Mouse (Mus musculus): Measurements from ENCODE around the gene Sesn3. TPM values are rescaled to one million over a fixed set of nuclear protein-coding genes. Genes with fewer than 3 reads are reported as not detected.

Sesn3 gene
- polyA plus RNA-seq, 1 experiment from 2014 or later: 27.5 TPM

DNA sequence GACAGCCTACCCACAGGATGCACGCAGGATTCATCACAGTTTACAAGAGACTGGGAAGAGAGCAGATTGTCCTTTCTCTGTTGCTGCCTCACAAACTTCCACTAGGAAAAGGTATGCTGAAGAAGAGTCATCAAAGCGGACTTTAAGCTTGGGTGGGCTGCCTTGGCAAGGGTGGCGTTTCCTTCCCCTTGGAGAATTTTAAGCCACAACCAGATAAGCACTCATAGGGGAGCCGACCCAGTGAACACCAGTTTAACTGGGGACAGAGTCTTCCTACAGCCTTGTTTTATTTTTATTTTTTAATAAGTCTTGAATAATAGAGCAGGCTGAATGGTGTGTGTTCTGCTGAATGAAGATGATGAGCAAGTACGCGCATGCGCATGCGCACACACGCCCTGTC, 89.9 kb downstream of the Sesn3 start:
- no peak overlapping the region for H3K9ac ChIP-seq (replicated peaks; ENCODE audit: low read length)
- WGBS: 92% methylated on average over 9 of the region's 9 CpGs

DNA sequence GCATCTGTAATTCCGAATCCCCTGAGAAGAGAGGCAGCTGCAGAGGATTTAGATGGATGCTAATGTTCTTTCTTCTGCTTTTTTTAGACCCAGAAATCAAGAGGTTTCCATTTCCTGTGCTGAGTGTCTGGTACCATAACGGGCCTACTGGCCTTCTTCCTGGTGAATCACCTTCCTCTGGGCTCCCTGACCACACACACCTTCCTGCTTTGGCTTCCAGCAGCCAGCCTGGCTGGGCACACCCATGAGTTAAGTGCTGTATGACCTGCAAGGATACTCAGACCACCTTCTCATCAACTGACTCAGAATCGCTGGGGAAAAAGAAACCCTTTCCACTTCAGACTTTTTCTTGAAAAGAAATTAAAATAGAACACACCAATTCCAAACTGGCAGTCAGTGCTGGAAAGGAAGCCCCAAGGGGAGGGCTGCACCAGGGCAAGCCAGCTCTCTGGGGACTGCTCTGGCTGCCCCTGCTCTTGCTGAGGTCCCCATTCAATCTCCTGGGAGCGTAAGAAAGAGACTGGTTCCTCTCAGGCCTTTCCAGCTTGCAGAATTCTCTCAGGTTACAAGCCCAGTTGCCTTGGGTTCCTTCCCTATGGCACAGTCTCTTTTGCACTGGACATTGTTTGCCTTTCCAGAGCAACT, 90.7 kb downstream of the Sesn3 start:
- no peaks in the 10 kb centered on the region for H3K36me3 ChIP-seq (replicated peaks; ENCODE audit: control insufficient read depth, insufficient read depth, low read depth, low read length)
- H3K27me3 ChIP-seq (ENCODE audit: control insufficient read depth, insufficient read depth, low read length): no peaks in the 10 kb centered on the region
- H3K4me1 ChIP-seq (ENCODE audit: control insufficient read depth, insufficient read depth, low read length): no peaks in the 10 kb centered on the region
- no peaks in the 10 kb centered on the region for H3K9me3 ChIP-seq (replicated peaks; ENCODE audit: control insufficient read depth, low read length)
- 59% methylated on average over 4 of the region's 4 CpGs for WGBS
- no peak overlapping the region for H3K9ac ChIP-seq (replicated peaks; ENCODE audit: low read length)
- DNase-seq (ENCODE audit: low spot score): no peak
- ATAC-seq (replicated peaks; ENCODE audit: insufficient number of reproducible peaks, low FRiP score, low TSS enrichment, low read depth): no peak
- H3K27ac ChIP-seq (replicated peaks; ENCODE audit: low read depth, low read length): no peak overlapping the region
- no peak overlapping the region for H3K4me3 ChIP-seq (ENCODE audit: low read depth, low read length)
- no peak overlapping the region for H3K4me2 ChIP-seq (ENCODE audit: low read depth, low read length)

More for the DNA sequence above, 89.9 kb downstream of the Sesn3 start:
- Histone ChIP-seq H3K4me1 (ENCODE audit: control insufficient read depth, insufficient read depth, low read length) (no peaks in the 10 kb centered on the region), H3K27ac (replicated peaks; ENCODE audit: low read depth, low read length) (no peak overlapping the region), H3K36me3 (replicated peaks; ENCODE audit: control insufficient read depth, insufficient read depth, low read depth, low read length) (no peaks in the 10 kb centered on the region), H3K4me3 (ENCODE audit: low read depth, low read length) (no peak overlapping the region), H3K9me3 (replicated peaks; ENCODE audit: control insufficient read depth, low read length) (no peaks in the 10 kb centered on the region), H3K4me2 (ENCODE audit: low read depth, low read length) (no peak overlapping the region), H3K27me3 (ENCODE audit: control insufficient read depth, insufficient read depth, low read length) (no peaks in the 10 kb centered on the region)
- ATAC-seq (replicated peaks; ENCODE audit: insufficient number of reproducible peaks, low FRiP score, low TSS enrichment, low read depth) (no peak), DNase-seq (ENCODE audit: low spot score) (no peak)

DNA sequence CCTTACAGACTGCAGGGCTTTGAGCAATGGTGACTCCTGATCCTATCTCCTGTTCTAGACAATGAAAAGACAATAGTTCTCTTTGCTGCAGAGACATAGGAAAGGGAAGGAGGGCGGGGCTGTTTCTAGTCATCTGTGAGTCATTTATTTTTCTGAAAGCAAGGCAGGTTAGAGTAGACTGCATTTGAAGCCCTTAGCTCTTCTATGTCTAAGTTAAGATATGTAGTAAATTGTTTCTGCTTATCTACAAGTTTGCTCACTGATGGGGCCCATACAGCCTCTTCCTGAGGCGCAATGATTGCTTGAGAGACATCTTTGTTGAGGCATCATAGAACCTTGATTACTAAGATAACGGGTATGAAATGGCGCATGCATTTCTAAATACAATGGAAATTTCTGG, 93.0 kb downstream of the Sesn3 start:
- ATAC-seq (replicated peaks; ENCODE audit: insufficient number of reproducible peaks, low FRiP score, low TSS enrichment, low read depth): no peak
- 93% methylated on average over 4 of the region's 4 CpGs for WGBS
- Histone ChIP-seq H3K9ac (replicated peaks; ENCODE audit: low read length) (no peak overlapping the region), H3K9me3 (replicated peaks; ENCODE audit: control insufficient read depth, low read length) (no peaks in the 10 kb centered on the region), H3K4me1 (ENCODE audit: control insufficient read depth, insufficient read depth, low read length) (no peaks in the 10 kb centered on the region), H3K27me3 (ENCODE audit: control insufficient read depth, insufficient read depth, low read length) (no peaks in the 10 kb centered on the region), H3K4me3 (ENCODE audit: low read depth, low read length) (no peak overlapping the region), H3K4me2 (ENCODE audit: low read depth, low read length) (no peak overlapping the region), H3K27ac (replicated peaks; ENCODE audit: low read depth, low read length) (no peak overlapping the region), H3K36me3 (replicated peaks; ENCODE audit: control insufficient read depth, insufficient read depth, low read depth, low read length) (no peaks in the 10 kb centered on the region)
- DNase-seq (ENCODE audit: low spot score): no peak

DNA sequence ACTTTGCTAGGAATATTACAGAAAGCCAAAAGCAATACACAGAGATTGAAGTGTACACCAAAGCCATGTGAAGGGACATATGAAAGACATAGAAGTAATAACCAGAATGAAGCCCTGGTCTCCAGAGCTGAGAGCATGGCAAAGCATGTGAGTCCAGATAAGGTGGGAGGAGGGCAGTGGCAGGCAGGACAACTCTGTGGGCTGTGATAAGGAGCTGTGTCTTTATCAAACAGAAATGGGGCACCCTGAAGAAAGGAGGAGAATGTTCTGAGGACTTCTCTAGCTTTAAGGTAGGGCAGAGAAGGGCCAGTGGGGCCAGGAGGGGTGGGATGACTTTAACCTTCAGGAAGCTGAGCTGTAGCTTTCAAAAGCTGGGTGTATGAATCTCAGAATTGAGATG, 94.4 kb downstream of the Sesn3 start:
- DNase-seq (ENCODE audit: low spot score) (no peak), ATAC-seq (replicated peaks; ENCODE audit: insufficient number of reproducible peaks, low FRiP score, low TSS enrichment, low read depth) (no peak)
- Histone ChIP-seq H3K27ac (replicated peaks; ENCODE audit: low read depth, low read length) (no peak overlapping the region), H3K4me1 (ENCODE audit: control insufficient read depth, insufficient read depth, low read length) (no peaks in the 10 kb centered on the region), H3K4me3 (ENCODE audit: low read depth, low read length) (no peak overlapping the region), H3K9me3 (replicated peaks; ENCODE audit: control insufficient read depth, low read length) (no peaks in the 10 kb centered on the region), H3K27me3 (ENCODE audit: control insufficient read depth, insufficient read depth, low read length) (no peaks in the 10 kb centered on the region), H3K4me2 (ENCODE audit: low read depth, low read length) (no peak overlapping the region), H3K9ac (replicated peaks; ENCODE audit: low read length) (no peak overlapping the region), H3K36me3 (replicated peaks; ENCODE audit: control insufficient read depth, insufficient read depth, low read depth, low read length) (no peaks in the 10 kb centered on the region)

DNA sequence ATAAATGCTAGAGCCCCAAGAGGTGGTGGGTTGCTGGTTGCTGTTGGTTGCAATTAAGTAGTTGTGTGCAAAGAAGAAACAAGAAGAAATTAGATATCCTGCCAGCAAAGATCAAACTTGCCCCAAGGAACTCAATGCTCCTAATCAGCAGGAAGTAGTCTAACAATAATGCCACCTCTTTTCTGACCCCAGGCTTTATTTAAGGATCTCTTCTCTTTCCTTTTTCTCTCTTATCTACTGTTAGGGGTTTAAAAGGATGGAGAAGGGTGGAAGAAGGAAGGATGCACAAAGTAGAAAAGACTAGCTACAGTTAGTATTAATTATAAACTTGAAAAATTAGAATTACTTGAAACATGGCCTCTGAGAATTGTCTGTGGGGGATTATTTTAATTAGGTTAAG, 97.6 kb downstream of the Sesn3 start:
- H3K36me3 ChIP-seq (replicated peaks; ENCODE audit: control insufficient read depth, insufficient read depth, low read depth, low read length): no peaks in the 10 kb centered on the region
- DNase-seq (ENCODE audit: low spot score): no peak
- no peak for ATAC-seq (replicated peaks; ENCODE audit: insufficient number of reproducible peaks, low FRiP score, low TSS enrichment, low read depth)

DNA sequence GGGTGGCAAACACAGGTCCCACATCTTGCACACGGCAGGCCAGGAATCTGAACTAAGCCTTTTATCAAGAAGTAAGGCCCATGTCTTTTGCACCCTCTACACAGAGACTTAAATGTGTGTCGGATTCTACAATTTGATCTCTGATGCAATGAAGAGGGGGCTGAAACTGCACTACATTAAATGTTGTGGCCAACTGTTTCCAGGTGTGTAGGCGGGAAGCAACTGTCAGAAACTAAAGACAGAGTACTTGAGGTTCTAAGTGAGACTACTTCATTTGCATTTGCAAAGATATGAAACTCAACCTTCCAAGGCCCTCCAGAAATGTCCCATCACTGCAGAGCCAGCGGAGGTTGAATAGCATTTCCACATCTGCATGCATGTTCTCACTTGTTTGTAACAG, 101.3 kb downstream of the Sesn3 start:
- no peaks in the 10 kb centered on the region for H3K36me3 ChIP-seq (replicated peaks; ENCODE audit: control insufficient read depth, insufficient read depth, low read depth, low read length)
- H3K4me1 ChIP-seq (ENCODE audit: control insufficient read depth, insufficient read depth, low read length): no peaks in the 10 kb centered on the region; the same call in 1 of the 2 replicates
- H3K4me2 ChIP-seq (ENCODE audit: low read depth, low read length): no peak overlapping the region
- 88% methylated on average over 4 of the region's 4 CpGs for WGBS
- H3K27me3 ChIP-seq (ENCODE audit: control insufficient read depth, insufficient read depth, low read length): no peaks in the 10 kb centered on the region
- no peak overlapping the region for H3K9ac ChIP-seq (replicated peaks; ENCODE audit: low read length)
- H3K4me3 ChIP-seq (ENCODE audit: low read depth, low read length): no peak overlapping the region
- H3K27ac ChIP-seq (replicated peaks; ENCODE audit: low read depth, low read length): no peak overlapping the region
- no peak for ATAC-seq (replicated peaks; ENCODE audit: insufficient number of reproducible peaks, low FRiP score, low TSS enrichment, low read depth)
- no peaks in the 10 kb centered on the region for H3K9me3 ChIP-seq (replicated peaks; ENCODE audit: control insufficient read depth, low read length)
- DNase-seq (ENCODE audit: low spot score): no peak

More for the DNA sequence above, 97.6 kb downstream of the Sesn3 start:
- Histone ChIP-seq H3K4me1 (ENCODE audit: control insufficient read depth, insufficient read depth, low read length) (no peaks in the 10 kb centered on the region), H3K4me3 (ENCODE audit: low read depth, low read length) (no peak overlapping the region), H3K9ac (replicated peaks; ENCODE audit: low read length) (no peak overlapping the region), H3K4me2 (ENCODE audit: low read depth, low read length) (no peak overlapping the region), H3K27ac (replicated peaks; ENCODE audit: low read depth, low read length) (no peak overlapping the region), H3K27me3 (ENCODE audit: control insufficient read depth, insufficient read depth, low read length) (no peaks in the 10 kb centered on the region), H3K9me3 (replicated peaks; ENCODE audit: control insufficient read depth, low read length) (no peaks in the 10 kb centered on the region)

DNA sequence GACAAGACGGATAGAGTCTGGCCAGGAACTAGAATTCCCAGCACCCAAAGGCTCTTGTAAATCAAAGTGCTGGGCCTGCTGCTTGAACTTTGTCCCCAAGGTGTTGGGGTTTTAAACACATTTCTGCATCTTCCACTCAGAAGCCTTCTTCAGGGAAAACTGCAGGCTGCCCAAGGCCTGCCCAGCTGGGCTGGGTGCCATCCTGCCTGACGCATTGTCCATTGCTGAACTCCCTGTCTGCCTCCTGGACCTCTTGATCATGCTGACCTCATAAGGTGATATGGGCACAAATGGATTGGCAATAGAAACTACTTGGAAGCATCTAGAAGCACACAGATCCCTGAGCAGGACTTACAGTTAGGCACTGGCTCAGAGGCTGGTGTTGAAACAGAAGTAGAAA, 103.3 kb downstream of the Sesn3 start:
- 91% methylated on average over 2 of the region's 2 CpGs for WGBS
- no peaks in the 10 kb centered on the region for H3K36me3 ChIP-seq (replicated peaks; ENCODE audit: control insufficient read depth, insufficient read depth, low read depth, low read length)

DNA sequence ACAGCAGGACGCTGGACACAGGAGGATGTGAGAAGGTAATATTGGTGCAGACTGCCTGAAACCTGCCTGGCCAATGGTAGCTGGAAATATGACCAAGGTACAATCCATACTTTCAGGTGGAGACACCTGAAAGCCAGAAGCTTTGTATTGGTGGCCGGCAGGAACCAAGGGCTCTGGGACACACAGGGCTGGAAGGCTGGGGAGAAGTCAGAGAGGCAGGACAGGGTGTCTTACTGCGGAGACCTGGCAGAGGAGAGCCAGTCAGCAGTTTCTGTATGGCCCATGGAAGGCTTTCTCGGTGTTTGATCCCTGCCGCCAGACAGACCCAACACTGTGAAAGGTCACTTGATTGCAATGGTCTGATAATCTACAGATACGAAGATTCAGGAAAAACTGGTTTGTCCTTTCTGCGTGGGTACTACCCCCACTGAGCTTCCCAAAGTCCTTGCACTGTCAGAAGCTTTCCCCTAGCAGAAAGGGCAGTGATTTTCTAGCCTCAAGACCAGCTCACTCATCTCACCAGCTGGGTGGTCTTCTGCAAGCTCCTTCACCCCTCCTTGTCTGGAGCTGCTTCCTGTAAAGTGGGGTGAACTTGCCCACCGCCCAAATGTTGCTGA, 105.0 kb downstream of the Sesn3 start:
- no peak for DNase-seq (ENCODE audit: low spot score)
- no peaks in the 10 kb centered on the region for H3K27me3 ChIP-seq (ENCODE audit: control insufficient read depth, insufficient read depth, low read length)
- WGBS: 18% methylated on average over 8 of the region's 8 CpGs
- ATAC-seq (replicated peaks; ENCODE audit: insufficient number of reproducible peaks, low FRiP score, low TSS enrichment, low read depth): no peak
- H3K27ac ChIP-seq (replicated peaks; ENCODE audit: low read depth, low read length): no peak overlapping the region
- H3K9ac ChIP-seq (replicated peaks; ENCODE audit: low read length): peak overlapping the region; percentile 73
- H3K4me1 ChIP-seq (ENCODE audit: control insufficient read depth, insufficient read depth, low read length): no peaks in the 10 kb centered on the region; the same call in 1 of the 2 replicates
- peak overlapping the region; percentile 97 for H3K4me2 ChIP-seq (ENCODE audit: low read depth, low read length)
- no peaks in the 10 kb centered on the region for H3K9me3 ChIP-seq (replicated peaks; ENCODE audit: control insufficient read depth, low read length)
- no peaks in the 10 kb centered on the region for H3K36me3 ChIP-seq (replicated peaks; ENCODE audit: control insufficient read depth, insufficient read depth, low read depth, low read length)
- peak overlapping the region; percentile 70 for H3K4me3 ChIP-seq (ENCODE audit: low read depth, low read length)

More for the DNA sequence above, 103.3 kb downstream of the Sesn3 start:
- no peak overlapping the region for H3K4me2 ChIP-seq (ENCODE audit: low read depth, low read length)
- no peak for DNase-seq (ENCODE audit: low spot score)
- H3K4me1 ChIP-seq (ENCODE audit: control insufficient read depth, insufficient read depth, low read length): no peaks in the 10 kb centered on the region; the same call in 1 of the 2 replicates
- no peak overlapping the region for H3K4me3 ChIP-seq (ENCODE audit: low read depth, low read length)
- no peaks in the 10 kb centered on the region for H3K27me3 ChIP-seq (ENCODE audit: control insufficient read depth, insufficient read depth, low read length)
- no peak for ATAC-seq (replicated peaks; ENCODE audit: insufficient number of reproducible peaks, low FRiP score, low TSS enrichment, low read depth)
- H3K9ac ChIP-seq (replicated peaks; ENCODE audit: low read length): no peak overlapping the region
- H3K27ac ChIP-seq (replicated peaks; ENCODE audit: low read depth, low read length): no peak overlapping the region
- H3K9me3 ChIP-seq (replicated peaks; ENCODE audit: control insufficient read depth, low read length): no peaks in the 10 kb centered on the region

All from embryonic facial prominence, embryonic 11.5 days (tissue).